ENCODE assay signal across 14 mouse cellular contexts in genomic region chr14:30861421-30862125, GRCm38 (mm10). TPM values are rescaled to one million over a fixed set of nuclear protein-coding genes. Genes with fewer than 3 reads are reported as not detected.
DNase-seq lines count a peak whose midpoint lies in the region; ATAC-seq and TF ChIP-seq lines count a peak whose summit lies in the region.
"Had no signal": no experiment of that assay in that cellular context is flagged by ENCODE, and none has a peak within 500 bp of the region (broad histone marks: within the 10 kb centered on the region; RNA-seq: fewer than 3 reads in every experiment).

No protein-coding gene starts in this region.

- intact Hi-C loops in heart, postnatal 14 days (cut with DNase I): loop anchor here (5.0 kb wide), 2 partner anchors 164 to 269 kb away; no protein-coding TSS in a partner anchor

- H3K27me3 ChIP-seq in heart, embryonic 13.5 days (replicated peaks): no peaks in the 10 kb centered on the region
- H3K27me3 ChIP-seq in cerebellum, adult 2 months (ENCODE audit: control insufficient read depth, insufficient read depth, low read length): no peaks in the 10 kb centered on the region
- no peaks in the 10 kb centered on the region for H3K27me3 ChIP-seq in liver, embryonic 11.5 days (replicated peaks; ENCODE audit: control insufficient read depth, insufficient read depth, low read length)
- H3K27me3 ChIP-seq: midbrain, embryonic 12.5 days; neural tube, embryonic 13.5 days had no signal

- H3K9ac ChIP-seq in heart, embryonic 13.5 days: peak overlapping the region; percentile 19; the same call in 1 of the 2 replicates
- H3K9ac ChIP-seq in liver, embryonic 11.5 days (ENCODE audit: low read depth, low read length): no peak overlapping the region
- H3K9ac ChIP-seq: midbrain, embryonic 12.5 days; neural tube, embryonic 13.5 days had no signal

- no peak overlapping the region for H3K4me2 ChIP-seq in heart, embryonic 13.5 days
- peak overlapping the region; percentile 19; the same call in 1 of the 2 replicates for H3K4me2 ChIP-seq in liver, embryonic 11.5 days
- H3K4me2 ChIP-seq: midbrain, embryonic 12.5 days; neural tube, embryonic 13.5 days had no signal

- WGBS in heart, embryonic 13.5 days: 49% methylated on average over 16 of the region's 16 CpGs
- WGBS in cerebellum, adult 2 months: 35% methylated on average over 16 of the region's 16 CpGs
- 57% methylated on average over 16 of the region's 16 CpGs for WGBS in liver, embryonic 11.5 days

- no peak for TF ChIP-seq CTCF in cerebellum, adult 2 months (IDR thresholded peaks at IDR 0.05; ENCODE audit: borderline replicate concordance, insufficient read depth, low read depth, low read length)

- H3K27ac ChIP-seq in heart, embryonic 13.5 days (replicated peaks): no peak overlapping the region
- no peak overlapping the region for H3K27ac ChIP-seq in cerebellum, adult 2 months (ENCODE audit: insufficient read depth, low read length)
- peak overlapping the region; percentile 50; the same call in 1 of the 2 replicates for H3K27ac ChIP-seq in liver, embryonic 11.5 days (ENCODE audit: low read depth, low read length)
- H3K27ac ChIP-seq: hindbrain, embryonic 10.5 days; layer of hippocampus, adult 2 months; midbrain, embryonic 12.5 days; neural tube, embryonic 13.5 days had no signal

- H3K36me3 ChIP-seq in heart, embryonic 13.5 days: peaks cover 16% of the 10 kb centered on the region
- H3K36me3 ChIP-seq in liver, embryonic 11.5 days (ENCODE audit: control insufficient read depth, insufficient read depth, low read length): no peaks in the 10 kb centered on the region
- H3K36me3 ChIP-seq: midbrain, embryonic 12.5 days had no signal

- DNase-seq in heart, postnatal 14 days: no peak
- peak; percentile 47 to 60 for DNase-seq in cerebellum, adult 2 months
- no peak for DNase-seq in liver, embryonic 11.5 days (ENCODE audit: low spot score)
- peak; percentile 70 for DNase-seq in lung, postnatal 25 days (ENCODE audit: low spot score)
- no peak for DNase-seq in ovary, postnatal 36 days (ENCODE audit: low spot score)
- DNase-seq in left cerebral cortex, adult 8-10 months (ENCODE audit: low spot score in 2 of 2): no peak
- DNase-seq: heart, adult 18-20 months had no signal

- ATAC-seq in heart, embryonic 13.5 days (ENCODE audit: extremely low read depth, insufficient number of reproducible peaks, low FRiP score, low TSS enrichment): no peak
- ATAC-seq in liver, embryonic 11.5 days (replicated peaks; ENCODE audit: low FRiP score): 0 out of 2 replicates have a peak, but pooled peaks have one; percentile 29
- ATAC-seq in erythroid progenitor cell, adult 5-6 weeks (replicated peaks; ENCODE audit: low FRiP score, poor library complexity, severe bottlenecking): no peak

- no peak for TF ChIP-seq POLR2A in cerebellum, adult 2 months (IDR thresholded peaks at IDR 0.05; ENCODE audit: borderline replicate concordance, insufficient read depth, low read length)

- H3K9me3 ChIP-seq in heart, embryonic 13.5 days: no peaks in the 10 kb centered on the region
- no peaks in the 10 kb centered on the region for H3K9me3 ChIP-seq in liver, embryonic 11.5 days (ENCODE audit: control insufficient read depth, low read length)
- H3K9me3 ChIP-seq: hindbrain, embryonic 10.5 days; midbrain, embryonic 12.5 days; neural tube, embryonic 13.5 days had no signal

- peaks cover 10% of the 10 kb centered on the region for H3K4me1 ChIP-seq in heart, embryonic 13.5 days
- H3K4me1 ChIP-seq in cerebellum, adult 2 months (ENCODE audit: control insufficient read depth, insufficient read depth, low read length): peaks cover 17% of the 10 kb centered on the region
- H3K4me1 ChIP-seq in liver, embryonic 11.5 days (replicated peaks; ENCODE audit: control insufficient read depth, insufficient read depth, low read length): peaks cover 4% of the 10 kb centered on the region; the same call in 1 of the 2 replicates
- H3K4me1 ChIP-seq: hindbrain, embryonic 10.5 days; midbrain, embryonic 12.5 days; neural tube, embryonic 13.5 days had no signal

- no peak overlapping the region for H3K4me3 ChIP-seq in heart, embryonic 13.5 days
- no peak overlapping the region for H3K4me3 ChIP-seq in cerebellum, adult 2 months (replicated peaks; ENCODE audit: insufficient read depth, low read depth, low read length)
- H3K4me3 ChIP-seq in liver, embryonic 11.5 days (ENCODE audit: low read depth, low read length): no peak overlapping the region
- H3K4me3 ChIP-seq: hindbrain, embryonic 10.5 days; layer of hippocampus, adult 2 months; midbrain, embryonic 12.5 days; neural tube, embryonic 13.5 days had no signal

RNA-seq across cellular contexts. Expression of gene Mustn1, which starts 17.4 kb away (rescaled TPM):
- 2.5 and 2.6 TPM in 2 replicates for polyA plus RNA-seq in heart, embryonic 13.5 days (2015; fragmentation: Nextera tagmentation; extraction: Ambion mirVana)
- total RNA-seq in heart, postnatal 14 days (2021): 10 to 100 TPM; 10.7 to 13.5 TPM
- polyA plus RNA-seq in cerebellum, adult 2 months (2012; rRNA removed): 1.9 and 2.4 TPM in 2 replicates
- 0.25 and 0.45 TPM in 2 replicates for polyA plus RNA-seq in liver, embryonic 11.5 days (2014; fragmentation: Nextera tagmentation; extraction: Ambion mirVana)
- 1 to 10 TPM; 2.1 to 4.1 (median 2.2) TPM for total RNA-seq in left cerebral cortex, adult 8-10 months (2022)
- total RNA-seq in erythroid progenitor cell, adult 5-6 weeks (2015; ENCODE audit: low replicate concordance): not detected in 2 replicates
- total RNA-seq in erythroid progenitor cell, adult 5-6 weeks (2017; ENCODE audit: low replicate concordance): not detected in 2 replicates

RNA-seq across cellular contexts. Expression of gene Itih4, which starts 24.7 kb away (rescaled TPM):
- 0.12 and 1.1 TPM in 2 replicates for polyA plus RNA-seq in heart, embryonic 13.5 days (2015; fragmentation: Nextera tagmentation; extraction: Ambion mirVana)
- total RNA-seq in heart, postnatal 14 days (2021): 1 to 10 TPM; 2.7 to 6.5 TPM
- 0.14 and 0.47 TPM in 2 replicates for polyA plus RNA-seq in cerebellum, adult 2 months (2012; rRNA removed)
- 3.4 and 4.4 TPM in 2 replicates for polyA plus RNA-seq in liver, embryonic 11.5 days (2014; fragmentation: Nextera tagmentation; extraction: Ambion mirVana)
- under 1 TPM in 2 of 4 experiments, not detected in 2; 0.16 to 0.35 TPM for total RNA-seq in left cerebral cortex, adult 8-10 months (2022)
- total RNA-seq in erythroid progenitor cell, adult 5-6 weeks (2015; ENCODE audit: low replicate concordance): not detected in 2 replicates
- not detected in 2 replicates for total RNA-seq in erythroid progenitor cell, adult 5-6 weeks (2017; ENCODE audit: low replicate concordance)
- polyA plus RNA-seq: hindbrain, embryonic 10.5 days; limb, embryonic 11.5 days; midbrain, embryonic 12.5 days; neural tube, embryonic 13.5 days had no signal

RNA-seq across cellular contexts. Expression of gene Tmem110, which starts 36.2 kb away (rescaled TPM):
- polyA plus RNA-seq in heart, embryonic 13.5 days (2015; fragmentation: Nextera tagmentation; extraction: Ambion mirVana): 14.7 and 15.0 TPM in 2 replicates
- total RNA-seq in heart, postnatal 14 days (2021): 1 to 10 TPM; 7.6 to 7.7 TPM
- 34.3 and 36.5 TPM in 2 replicates for polyA plus RNA-seq in cerebellum, adult 2 months (2012; rRNA removed)
- 22.6 and 26.1 TPM in 2 replicates for polyA plus RNA-seq in liver, embryonic 11.5 days (2014; fragmentation: Nextera tagmentation; extraction: Ambion mirVana)
- 10 to 100 TPM; 24.3 to 28.8 (median 25.5) TPM for total RNA-seq in left cerebral cortex, adult 8-10 months (2022)
- total RNA-seq in erythroid progenitor cell, adult 5-6 weeks (2015; ENCODE audit: low replicate concordance): 4.3 and 5.4 TPM in 2 replicates
- total RNA-seq in erythroid progenitor cell, adult 5-6 weeks (2017; ENCODE audit: low replicate concordance): 1.7 and 1.8 TPM in 2 replicates

Comparison
In these comparisons a context has a peak if more than half of its experiments do, and no peak if none do; other contexts are left out.
1. DNase-seq: peak in cerebellum, adult 2 months (2 of 2) and lung, postnatal 25 days (single experiment); none in heart, postnatal 14 days (0 of 2), liver, embryonic 11.5 days (single experiment), ovary, postnatal 36 days (single experiment) and left cerebral cortex, adult 8-10 months (0 of 2).